Mouse (Mus musculus): ENCODE measurements around the gene Spc24. TPM values are rescaled to one million over a fixed set of nuclear protein-coding genes. Genes with fewer than 3 reads are reported as not detected.
"Not testable (repeated sequence)": the region's sequence is repeated elsewhere in the genome, so short reads cannot be mapped to it uniquely, and the experiment has no call there.

The Spc24 gene
- polyA plus RNA-seq, 1 experiment from 2014 or later = 11.2 TPM

DNA sequence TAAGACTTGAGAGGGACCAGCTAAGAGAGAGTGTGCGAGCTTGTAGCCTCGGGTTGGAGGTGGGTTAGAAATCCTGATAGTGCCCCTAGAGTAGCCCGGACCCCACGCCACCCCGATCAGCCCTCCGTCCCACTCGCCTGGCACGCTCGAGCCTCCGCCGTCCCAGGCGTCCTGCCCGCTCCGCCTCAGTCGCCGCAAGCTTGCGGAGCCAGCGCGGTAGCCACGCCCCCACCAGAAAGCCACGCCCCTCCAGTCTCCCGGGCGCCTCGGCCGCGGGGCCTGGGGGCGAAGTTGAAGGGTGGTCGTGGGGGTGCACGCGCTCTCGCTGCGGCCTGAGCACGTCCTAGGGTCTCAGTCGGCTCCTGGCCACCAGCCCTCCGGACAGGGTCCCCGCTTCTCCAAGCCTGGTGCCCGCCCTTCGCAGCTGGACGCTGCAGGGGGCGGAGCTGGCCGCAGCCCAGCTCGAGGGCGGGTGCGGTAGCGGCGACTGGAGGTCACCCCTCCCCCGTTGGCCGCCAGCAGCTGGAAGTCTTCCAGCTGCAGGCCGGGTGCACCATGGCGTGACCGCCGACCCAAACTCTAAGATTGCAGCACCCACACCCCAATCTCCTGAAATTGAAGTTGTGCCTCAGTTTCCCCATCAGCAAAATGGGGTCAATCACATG, 38.4 kb upstream of the Spc24 start, which contains the start of gene Kank2:
TSS of gene Kank2 (minus strand) at position 400 of the 665 bp plus-strand sequence.
- Histone ChIP-seq H3K36me3 (ENCODE audit: control insufficient read depth, insufficient read depth, low read length) (no peaks in the 10 kb centered on the region), H3K9ac (replicated peaks; ENCODE audit: low read depth, low read length) (peak within 1 kb of the TSS; percentile 48), H3K4me2 (ENCODE audit: low read depth, low read length) (peak within 1 kb of the TSS; percentile 76), H3K27ac (ENCODE audit: low read depth, low read length) (peak within 1 kb of the TSS; percentile 62; the same call in 1 of the 2 replicates), H3K4me1 (ENCODE audit: control insufficient read depth, insufficient read depth, low read length) (0 out of 2 replicates have a peak, but pooled peaks cover 4% of the 10 kb centered on the region), H3K27me3 (ENCODE audit: control insufficient read depth, insufficient read depth, low read length) (0 out of 2 replicates have a peak, but pooled peaks cover 4% of the 10 kb centered on the region), H3K9me3 (ENCODE audit: control insufficient read depth, low read length) (no peaks in the 10 kb centered on the region), H3K4me3 (ENCODE audit: low read depth, low read length) (peak within 1 kb of the TSS; percentile 57)
- ATAC-seq (ENCODE audit: low read depth) = peak; percentile 86
- under 1% methylated on average over 51 of the region's 52 CpGs for WGBS

DNA sequence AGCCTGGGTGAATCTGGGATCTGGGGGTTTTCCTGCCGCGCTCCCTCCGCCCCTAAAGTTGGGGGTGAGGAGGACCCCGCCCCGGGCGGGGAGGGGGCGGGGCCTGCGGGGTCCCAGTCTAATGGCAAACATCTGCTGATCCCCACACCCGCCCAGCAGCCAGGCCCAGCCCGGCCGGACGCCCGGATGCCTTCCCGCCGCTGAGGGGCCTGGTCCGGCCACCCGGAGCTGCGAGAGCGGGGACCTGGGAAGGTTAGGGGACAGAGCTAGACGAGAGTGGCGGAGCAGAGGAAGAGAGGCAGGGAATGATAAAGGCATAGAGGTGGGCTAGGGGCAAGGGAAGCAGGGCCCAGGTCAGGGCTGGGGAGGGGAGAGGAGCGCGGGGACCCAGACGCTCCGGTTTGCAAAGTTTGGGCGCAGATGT, 37.8 kb upstream of the Spc24 start:
- ATAC-seq (ENCODE audit: low read depth) = no peak; the same call in 1 of the 2 replicates
- 1% methylated on average over 26 of the region's 26 CpGs for WGBS
- peak overlapping the region; percentile 62; the same call in 1 of the 2 replicates for H3K27ac ChIP-seq (ENCODE audit: low read depth, low read length)

DNA sequence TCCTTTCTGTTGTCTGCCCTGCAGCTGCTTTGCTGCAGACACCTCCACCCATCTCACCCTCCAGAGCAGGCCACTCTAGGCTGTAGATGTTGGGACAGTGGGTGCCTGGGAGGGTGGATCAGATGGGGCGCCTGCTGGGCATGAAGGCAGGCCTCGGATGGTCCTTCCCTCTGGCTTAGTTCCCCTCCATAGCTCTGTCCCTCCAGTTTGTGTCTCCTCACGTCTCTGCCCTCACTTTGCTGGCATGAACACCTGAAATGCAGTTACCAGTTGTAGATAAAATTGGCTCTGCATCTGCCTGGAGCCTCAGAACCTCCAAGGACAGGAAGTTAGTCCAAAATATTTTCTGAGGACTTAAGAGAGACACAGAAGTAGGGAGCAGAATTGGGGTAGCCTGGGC, 36.8 kb upstream of the Spc24 start:
- ATAC-seq (ENCODE audit: low read depth) = no peak
- Histone ChIP-seq H3K4me2 (ENCODE audit: low read depth, low read length) (peak overlapping the region; percentile 2; the same call in 1 of the 2 replicates), H3K27me3 (ENCODE audit: control insufficient read depth, insufficient read depth, low read length) (0 out of 2 replicates have a peak, but pooled peaks cover 4% of the 10 kb centered on the region), H3K9me3 (ENCODE audit: control insufficient read depth, low read length) (no peaks in the 10 kb centered on the region), H3K36me3 (ENCODE audit: control insufficient read depth, insufficient read depth, low read length) (no peaks in the 10 kb centered on the region), H3K27ac (ENCODE audit: low read depth, low read length) (no peak overlapping the region), H3K9ac (replicated peaks; ENCODE audit: low read depth, low read length) (no peak overlapping the region), H3K4me3 (ENCODE audit: low read depth, low read length) (no peak overlapping the region), H3K4me1 (ENCODE audit: control insufficient read depth, insufficient read depth, low read length) (peaks cover 6% of the 10 kb centered on the region; the same call in 1 of the 2 replicates)
- WGBS = 67% methylated on average over 3 of the region's 3 CpGs

More for the DNA sequence above, 37.8 kb upstream of the Spc24 start:
- H3K4me2 ChIP-seq (ENCODE audit: low read depth, low read length) = peak overlapping the region; percentile 76
- no peaks in the 10 kb centered on the region for H3K36me3 ChIP-seq (ENCODE audit: control insufficient read depth, insufficient read depth, low read length)
- H3K4me1 ChIP-seq (ENCODE audit: control insufficient read depth, insufficient read depth, low read length) = 0 out of 2 replicates have a peak, but pooled peaks cover 4% of the 10 kb centered on the region
- H3K9ac ChIP-seq (replicated peaks; ENCODE audit: low read depth, low read length) = peak overlapping the region; percentile 48
- peak overlapping the region; percentile 57 for H3K4me3 ChIP-seq (ENCODE audit: low read depth, low read length)
- H3K9me3 ChIP-seq (ENCODE audit: control insufficient read depth, low read length) = no peaks in the 10 kb centered on the region
- H3K27me3 ChIP-seq (ENCODE audit: control insufficient read depth, insufficient read depth, low read length) = 0 out of 2 replicates have a peak, but pooled peaks cover 4% of the 10 kb centered on the region

DNA sequence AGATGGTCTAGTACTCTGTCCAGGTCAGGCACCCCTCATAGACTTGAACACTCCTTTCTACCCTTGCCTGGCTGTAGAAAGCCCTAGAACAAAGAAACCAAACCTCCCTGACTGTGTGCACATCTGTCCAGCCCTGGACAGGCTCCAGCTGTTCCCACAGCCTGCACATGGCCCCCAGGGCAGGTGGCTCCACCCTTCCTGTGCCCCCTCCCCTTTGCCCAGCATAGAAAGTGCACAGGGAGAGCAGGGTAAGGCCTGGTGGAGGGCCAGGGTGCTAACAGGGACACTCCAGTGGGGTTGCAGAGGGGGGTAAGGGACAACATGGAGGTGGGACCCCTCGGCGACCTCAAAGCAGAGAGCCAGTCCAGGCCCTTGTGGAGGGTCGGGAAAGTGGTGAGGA, 36.2 kb upstream of the Spc24 start:
- H3K36me3 ChIP-seq (ENCODE audit: control insufficient read depth, insufficient read depth, low read length) = no peaks in the 10 kb centered on the region
- no peaks in the 10 kb centered on the region for H3K9me3 ChIP-seq (ENCODE audit: control insufficient read depth, low read length)
- H3K27me3 ChIP-seq (ENCODE audit: control insufficient read depth, insufficient read depth, low read length) = 0 out of 2 replicates have a peak, but pooled peaks cover 4% of the 10 kb centered on the region
- no peak overlapping the region for H3K9ac ChIP-seq (replicated peaks; ENCODE audit: low read depth, low read length)
- no peak for ATAC-seq (ENCODE audit: low read depth)
- no peak overlapping the region for H3K27ac ChIP-seq (ENCODE audit: low read depth, low read length)
- no peak overlapping the region for H3K4me3 ChIP-seq (ENCODE audit: low read depth, low read length)
- H3K4me2 ChIP-seq (ENCODE audit: low read depth, low read length) = no peak overlapping the region
- H3K4me1 ChIP-seq (ENCODE audit: control insufficient read depth, insufficient read depth, low read length) = peaks cover 6% of the 10 kb centered on the region; the same call in 1 of the 2 replicates
- 69% methylated on average over 3 of the region's 3 CpGs for WGBS

DNA sequence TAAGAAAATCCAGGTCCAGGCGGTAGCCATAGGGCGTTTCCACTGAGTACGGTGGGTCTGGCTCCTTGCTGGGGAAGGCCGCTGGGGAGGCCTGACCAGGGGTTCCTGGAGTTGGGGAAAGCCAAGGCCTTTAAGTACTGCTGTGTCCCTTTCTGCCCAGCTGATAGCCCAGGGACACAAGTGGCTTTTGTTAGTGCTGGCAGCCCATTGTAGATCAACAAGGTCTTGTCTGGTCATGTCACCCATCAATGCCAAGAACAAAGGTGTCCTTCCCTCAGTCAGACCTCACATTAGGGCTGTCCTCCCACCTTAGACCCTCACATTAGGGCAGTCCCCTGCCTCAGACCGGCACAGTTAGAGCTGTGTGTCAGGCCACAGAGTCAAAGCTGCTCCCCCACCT, 35.5 kb upstream of the Spc24 start:
- WGBS = 87% methylated on average over 5 of the region's 5 CpGs
- H3K4me1 ChIP-seq (ENCODE audit: control insufficient read depth, insufficient read depth, low read length) = peaks cover 6% of the 10 kb centered on the region; the same call in 1 of the 2 replicates
- no peaks in the 10 kb centered on the region for H3K36me3 ChIP-seq (ENCODE audit: control insufficient read depth, insufficient read depth, low read length)
- no peaks in the 10 kb centered on the region for H3K9me3 ChIP-seq (ENCODE audit: control insufficient read depth, low read length)
- 0 out of 2 replicates have a peak, but pooled peaks cover 4% of the 10 kb centered on the region for H3K27me3 ChIP-seq (ENCODE audit: control insufficient read depth, insufficient read depth, low read length)
- H3K9ac ChIP-seq (replicated peaks; ENCODE audit: low read depth, low read length) = no peak overlapping the region
- no peak overlapping the region for H3K4me2 ChIP-seq (ENCODE audit: low read depth, low read length)
- no peak overlapping the region for H3K4me3 ChIP-seq (ENCODE audit: low read depth, low read length)
- H3K27ac ChIP-seq (ENCODE audit: low read depth, low read length) = no peak overlapping the region
- no peak for ATAC-seq (ENCODE audit: low read depth)

DNA sequence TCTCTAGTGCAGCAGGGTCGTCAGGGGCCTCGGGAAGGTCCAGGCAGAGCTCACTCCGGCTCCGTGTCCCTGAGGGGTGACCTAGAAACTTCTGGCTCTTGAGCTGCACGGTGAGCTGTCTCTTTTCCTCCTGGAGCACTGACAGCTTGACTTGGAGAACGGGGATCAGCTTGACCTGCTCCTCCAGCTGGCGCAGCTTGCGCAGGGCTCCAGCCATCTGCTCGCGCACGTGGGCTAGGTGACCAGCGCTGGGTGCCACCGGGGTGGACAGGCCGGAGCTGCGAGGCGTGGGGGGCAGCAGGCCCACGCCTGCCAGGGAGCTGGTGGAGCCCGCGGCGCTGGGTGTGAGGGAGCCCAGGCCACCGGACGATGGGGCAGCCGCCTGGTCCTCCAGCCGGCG, 34.8 kb upstream of the Spc24 start:
- H3K36me3 ChIP-seq (ENCODE audit: control insufficient read depth, insufficient read depth, low read length) = no peaks in the 10 kb centered on the region
- no peak overlapping the region for H3K27ac ChIP-seq (ENCODE audit: low read depth, low read length)
- peaks cover 6% of the 10 kb centered on the region; the same call in 1 of the 2 replicates for H3K4me1 ChIP-seq (ENCODE audit: control insufficient read depth, insufficient read depth, low read length)
- no peak for ATAC-seq (ENCODE audit: low read depth)
- 94% methylated on average over 25 of the region's 25 CpGs for WGBS
- H3K9me3 ChIP-seq (ENCODE audit: control insufficient read depth, low read length) = no peaks in the 10 kb centered on the region
- H3K9ac ChIP-seq (replicated peaks; ENCODE audit: low read depth, low read length) = no peak overlapping the region
- no peak overlapping the region for H3K4me3 ChIP-seq (ENCODE audit: low read depth, low read length)
- 0 out of 2 replicates have a peak, but pooled peaks cover 4% of the 10 kb centered on the region for H3K27me3 ChIP-seq (ENCODE audit: control insufficient read depth, insufficient read depth, low read length)
- no peak overlapping the region for H3K4me2 ChIP-seq (ENCODE audit: low read depth, low read length)

DNA sequence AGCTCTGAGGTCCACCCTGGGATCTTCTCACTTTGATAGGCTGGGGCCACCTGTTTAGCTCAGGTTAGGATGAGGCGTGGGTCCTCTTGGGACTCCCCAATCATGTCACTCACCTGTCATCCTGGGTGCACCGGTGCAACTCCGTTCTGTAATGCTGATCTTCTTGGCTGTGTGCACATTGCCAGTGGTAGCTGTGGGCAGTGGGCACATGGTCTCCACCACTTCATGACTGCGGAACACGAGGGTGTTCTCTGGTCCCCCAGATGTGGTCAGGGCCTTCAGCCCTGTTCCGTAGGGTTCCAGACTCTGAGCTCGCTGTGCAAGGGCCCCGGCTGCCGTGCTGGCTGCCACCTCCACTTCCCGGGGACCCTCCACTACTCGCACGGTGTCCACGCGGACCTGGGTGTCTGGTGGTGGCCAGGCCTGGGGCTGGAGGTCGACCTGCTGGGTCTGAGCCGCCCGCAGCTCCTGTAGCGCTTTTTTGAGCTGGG, 34.3 kb upstream of the Spc24 start:
- Histone ChIP-seq H3K27ac (ENCODE audit: low read depth, low read length) (no peak overlapping the region), H3K9ac (replicated peaks; ENCODE audit: low read depth, low read length) (no peak overlapping the region), H3K4me2 (ENCODE audit: low read depth, low read length) (no peak overlapping the region), H3K9me3 (ENCODE audit: control insufficient read depth, low read length) (no peaks in the 10 kb centered on the region), H3K27me3 (ENCODE audit: control insufficient read depth, insufficient read depth, low read length) (0 out of 2 replicates have a peak, but pooled peaks cover 4% of the 10 kb centered on the region), H3K4me1 (ENCODE audit: control insufficient read depth, insufficient read depth, low read length) (peaks cover 6% of the 10 kb centered on the region; the same call in 1 of the 2 replicates), H3K36me3 (ENCODE audit: control insufficient read depth, insufficient read depth, low read length) (no peaks in the 10 kb centered on the region), H3K4me3 (ENCODE audit: low read depth, low read length) (no peak overlapping the region)
- WGBS = 97% methylated on average over 18 of the region's 18 CpGs
- ATAC-seq (ENCODE audit: low read depth) = no peak

DNA sequence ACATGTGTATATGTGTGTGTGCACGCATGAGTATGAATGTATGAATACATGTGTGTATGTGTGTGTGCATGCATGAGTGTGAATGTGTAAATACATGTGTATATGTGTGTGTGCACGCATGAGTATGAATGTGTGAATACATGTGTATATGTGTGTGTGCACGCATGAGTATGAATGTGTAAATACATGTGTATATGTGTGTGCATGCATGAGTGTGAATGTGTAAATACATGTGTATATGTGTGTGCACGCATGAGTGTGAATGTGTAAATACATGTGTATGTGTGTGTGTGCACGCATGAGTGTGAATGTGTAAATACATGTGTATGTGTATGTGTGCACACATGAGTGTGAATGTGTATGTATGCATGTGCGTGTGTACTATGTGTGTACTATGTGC, 33.4 kb upstream of the Spc24 start:
- WGBS = 97% methylated on average over 6 of the region's 6 CpGs
- not testable (repeated sequence) for H3K36me3 ChIP-seq (ENCODE audit: control insufficient read depth, insufficient read depth, low read length); H3K9me3 ChIP-seq (ENCODE audit: control insufficient read depth, low read length); H3K27ac ChIP-seq (ENCODE audit: low read depth, low read length); H3K4me1 ChIP-seq (ENCODE audit: control insufficient read depth, insufficient read depth, low read length); H3K9ac ChIP-seq (replicated peaks; ENCODE audit: low read depth, low read length); H3K4me2 ChIP-seq (ENCODE audit: low read depth, low read length); H3K4me3 ChIP-seq (ENCODE audit: low read depth, low read length); ATAC-seq (ENCODE audit: low read depth); H3K27me3 ChIP-seq (ENCODE audit: control insufficient read depth, insufficient read depth, low read length)

DNA sequence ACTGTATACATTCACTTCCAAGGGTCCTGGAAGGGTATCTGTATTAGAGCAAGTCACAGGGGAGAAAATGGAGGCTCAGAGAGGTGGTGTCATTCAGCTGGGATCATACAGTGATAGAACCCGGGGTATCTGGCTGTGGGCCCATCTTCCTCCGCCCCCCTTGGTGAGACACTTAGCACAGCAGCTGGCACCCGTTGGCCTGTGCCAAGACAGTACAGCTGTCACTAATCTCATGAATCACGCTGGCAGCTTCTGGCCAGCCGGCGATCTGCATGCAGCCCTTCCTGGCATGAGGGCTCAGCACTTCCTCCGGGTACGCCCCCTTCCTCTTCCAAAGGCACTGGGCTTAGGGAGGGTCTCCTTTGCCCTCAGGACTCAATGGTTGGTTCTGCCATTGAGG, 32.5 kb upstream of the Spc24 start:
- H3K4me3 ChIP-seq (ENCODE audit: low read depth, low read length) = no peak overlapping the region
- no peak overlapping the region for H3K9ac ChIP-seq (replicated peaks; ENCODE audit: low read depth, low read length)
- H3K27ac ChIP-seq (ENCODE audit: low read depth, low read length) = no peak overlapping the region
- peak; percentile 82 for ATAC-seq (ENCODE audit: low read depth)
- H3K36me3 ChIP-seq (ENCODE audit: control insufficient read depth, insufficient read depth, low read length) = no peaks in the 10 kb centered on the region
- H3K27me3 ChIP-seq (ENCODE audit: control insufficient read depth, insufficient read depth, low read length) = no peaks in the 10 kb centered on the region
- H3K4me1 ChIP-seq (ENCODE audit: control insufficient read depth, insufficient read depth, low read length) = peaks cover 2% of the 10 kb centered on the region; the same call in 1 of the 2 replicates
- no peak overlapping the region for H3K4me2 ChIP-seq (ENCODE audit: low read depth, low read length)
- 34% methylated on average over 8 of the region's 8 CpGs for WGBS
- H3K9me3 ChIP-seq (ENCODE audit: control insufficient read depth, low read length) = no peaks in the 10 kb centered on the region
